Mouse (Mus musculus) heart, postnatal 0 days (tissue): ENCODE measurements at regions not wholly inside any gene's neighbourhood (a gene's known extent, or its start where the extent isn't known, plus 50 kb on each side); places are given as distances from the start of the nearest gene placed in this dataset.
A peak's percentile ranks its signal among the peaks of the same experiment; 100 is the strongest.

Source experiments
- ATAC-seq: fragments of 200-750 bp; cut with Nextera tagmentation; 2 replicates; pipeline ENCODE4 v1.8.0; 2017; ENCODE audit warnings: low read depth, moderate number of reproducible peaks, moderate library complexity; ENCODE audit not compliant: insufficient read depth
- DNase-seq: peaks from one replicate; pipeline ENCODE4 v3.0.0-alpha.2; 2016; ENCODE audit warnings: low spot score
- H3K27ac ChIP-seq: fragments of 300-500 bp; sonication (generic); 2 replicates; pipeline ENCODE4 v1.5.1; 2014; ENCODE audit warnings: low read depth, mild to moderate bottlenecking
- H3K27me3 ChIP-seq: fragments of 300-500 bp; sonication (generic); 2 replicates; pipeline ENCODE4 v1.6.1; 2014; ENCODE audit warnings: low read length, mixed read lengths; ENCODE audit not compliant: control insufficient read depth, insufficient read depth
- H3K36me3 ChIP-seq: fragments of 300-500 bp; sonication (generic); replicated peaks from 2 replicates; pipeline ENCODE4 v1.6.1; 2014; ENCODE audit warnings: low read length, mixed read lengths; ENCODE audit not compliant: control insufficient read depth, insufficient read depth
- H3K4me1 ChIP-seq: fragments of 300-500 bp; sonication (generic); 2 replicates; pipeline ENCODE4 v1.6.1; 2014; ENCODE audit warnings: antibody characterized with exemption; ENCODE audit not compliant: control insufficient read depth, insufficient read depth
- H3K4me2 ChIP-seq: fragments of 300-500 bp; sonication (generic); 2 replicates; pipeline ENCODE4 v1.6.1; 2014; ENCODE audit warnings: low read depth, mild to moderate bottlenecking, low read length, moderate library complexity
- H3K4me3 ChIP-seq: fragments of 300-500 bp; sonication (generic); 2 replicates; pipeline ENCODE4 v1.5.1; 2014; ENCODE audit warnings: low read depth, low read length
- H3K9ac ChIP-seq: fragments of 300-500 bp; sonication (generic); replicated peaks from 2 replicates; pipeline ENCODE4 v1.6.1; 2014; ENCODE audit warnings: low read depth, low read length, mixed read lengths
- H3K9me3 ChIP-seq: fragments of 300-500 bp; sonication (generic); replicated peaks from 2 replicates; pipeline ENCODE4 v1.6.1; 2016; ENCODE audit warnings: low read length; ENCODE audit not compliant: control insufficient read depth
- CTCF ChIP-seq: IDR thresholded peaks from 2 replicates; pipeline ENCODE4 v1.5.1; 2016; ENCODE audit warnings: antibody characterized with exemption, control low read depth, low read depth
- EP300 ChIP-seq: IDR thresholded peaks from 2 replicates; pipeline ENCODE4 v1.6.1; 2016; ENCODE audit warnings: antibody characterized with exemption, low read depth
- WGBS: fragments of 180-500 bp; shearing (Covaris S2); extraction: QIAGEN DNeasy Blood & Tissue Kit; methylation state at CpG from one replicate; pipeline ENCODE4 v1.1.7; 2014; 5-methylcytosine and 5-hydroxymethylcytosine counted together

- no peaks in the 10 kb centered on the region for H3K36me3 ChIP-seq
- H3K9ac ChIP-seq: no peak overlapping the region
- H3K27ac ChIP-seq: 0 out of 2 replicates have a peak overlapping the region, but pooled peaks have one; percentile 15
- H3K4me1 ChIP-seq: no peaks in the 10 kb centered on the region
- no peak for ATAC-seq
- no peaks in the 10 kb centered on the region for H3K27me3 ChIP-seq
- no peak overlapping the region for H3K4me2 ChIP-seq
- WGBS: 31% methylated on average over 9 of the region's 9 CpGs
- H3K4me3 ChIP-seq: no peak overlapping the region
- peak; percentile 8 for DNase-seq
- H3K9me3 ChIP-seq: no peaks in the 10 kb centered on the region
- TF ChIP-seq EP300: no peak
- TF ChIP-seq CTCF: no peak
Measured at GRCm38 (mm10) chr9:94210467-94211249, 327.2 kb downstream of the 1190002N15Rik start.

GRCm38 (mm10) chr9:94208987-94209386, 328.9 kb downstream of the 1190002N15Rik start:
- no peak for DNase-seq
- Histone ChIP-seq H3K9ac (no peak overlapping the region), H3K27me3 (no peaks in the 10 kb centered on the region), H3K4me2 (no peak overlapping the region), H3K27ac (no peak overlapping the region), H3K4me3 (no peak overlapping the region), H3K36me3 (no peaks in the 10 kb centered on the region), H3K4me1 (no peaks in the 10 kb centered on the region), H3K9me3 (no peaks in the 10 kb centered on the region)
- ATAC-seq: no peak
- no peak for TF ChIP-seq EP300
- no peak for TF ChIP-seq CTCF
- 86% methylated on average over 3 of the region's 3 CpGs for WGBS

DNA sequence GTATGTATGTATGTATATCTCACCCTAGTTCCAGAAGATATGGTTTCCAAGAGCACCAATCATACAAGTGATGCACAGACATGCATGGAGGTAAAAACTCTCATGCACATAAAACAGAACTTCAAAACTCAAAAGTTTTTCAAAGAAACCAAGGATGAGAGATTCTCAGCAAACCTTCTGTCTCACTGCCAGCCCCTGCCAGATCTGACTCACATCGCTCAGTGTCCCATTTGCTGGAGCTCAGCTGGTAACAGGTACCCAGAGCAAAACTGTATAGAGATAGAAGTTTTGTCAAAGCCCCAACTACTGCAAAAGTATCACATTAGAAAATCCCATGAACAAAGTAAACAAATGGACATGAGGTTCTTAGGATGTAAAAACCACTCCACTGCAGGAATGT, 337.0 kb downstream of the 1190002N15Rik start:
- no peaks in the 10 kb centered on the region for H3K27me3 ChIP-seq
- H3K4me2 ChIP-seq: no peak overlapping the region
- no peaks in the 10 kb centered on the region for H3K9me3 ChIP-seq
- H3K4me3 ChIP-seq: no peak overlapping the region
- WGBS: 90% methylated on average over 1 of the region's 1 CpGs
- H3K27ac ChIP-seq: no peak overlapping the region
- H3K36me3 ChIP-seq: no peaks in the 10 kb centered on the region
- no peaks in the 10 kb centered on the region for H3K4me1 ChIP-seq
- DNase-seq (no peak), ATAC-seq (no peak)
- TF ChIP-seq EP300 (no peak), CTCF (no peak)
- no peak overlapping the region for H3K9ac ChIP-seq

DNA sequence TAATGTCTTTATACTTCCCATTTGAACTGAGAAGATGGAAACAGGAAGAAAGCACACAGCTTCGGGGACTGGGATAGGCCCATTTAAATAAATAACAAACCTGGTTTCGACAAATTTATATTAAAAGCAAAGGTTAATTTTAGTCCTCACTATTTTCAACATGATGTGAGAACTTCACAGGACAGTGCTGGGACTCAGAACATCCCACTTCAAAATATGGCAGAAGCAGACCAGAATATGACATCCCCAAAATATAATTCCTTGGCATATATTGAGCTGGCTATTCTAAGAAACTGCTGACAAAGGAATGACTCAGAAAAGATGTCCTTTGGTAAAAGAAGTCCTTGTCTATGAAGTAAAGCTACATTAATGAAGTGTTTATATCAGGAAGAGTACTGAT, 338.0 kb downstream of the 1190002N15Rik start:
- no peaks in the 10 kb centered on the region for H3K9me3 ChIP-seq
- no peak overlapping the region for H3K4me2 ChIP-seq
- H3K4me3 ChIP-seq: no peak overlapping the region
- no peak overlapping the region for H3K27ac ChIP-seq
- DNase-seq (no peak), ATAC-seq (no peak)
- TF ChIP-seq EP300: no peak
- no peak for TF ChIP-seq CTCF
- H3K4me1 ChIP-seq: no peaks in the 10 kb centered on the region
- no peak overlapping the region for H3K9ac ChIP-seq
- no peaks in the 10 kb centered on the region for H3K27me3 ChIP-seq
- H3K36me3 ChIP-seq: no peaks in the 10 kb centered on the region
- 80% methylated on average over 2 of the region's 2 CpGs for WGBS

- Histone ChIP-seq H3K27me3 (no peaks in the 10 kb centered on the region), H3K4me1 (no peaks in the 10 kb centered on the region), H3K4me2 (no peak overlapping the region), H3K9me3 (no peaks in the 10 kb centered on the region), H3K4me3 (no peak overlapping the region), H3K27ac (no peak overlapping the region), H3K9ac (no peak overlapping the region), H3K36me3 (no peaks in the 10 kb centered on the region)
- no peak for DNase-seq
- TF ChIP-seq EP300 (no peak), CTCF (no peak)
- 57% methylated on average over 3 of the region's 3 CpGs for WGBS
- no peak for ATAC-seq
Measured at GRCm38 (mm10) chr9:94191083-94191482, 346.8 kb downstream of the 1190002N15Rik start.
